Mouse (Mus musculus) left cerebral cortex, postnatal 4 days (tissue): Measurements from ENCODE around the gene Dhx32. TPM values are rescaled to one million over a fixed set of nuclear protein-coding genes. Genes with fewer than 3 reads are reported as not detected.
A peak's percentile ranks its signal among the peaks of the same experiment; 100 is the strongest.

Experiments used
- DNase-seq: peaks from one replicate; pipeline ENCODE4 v3.0.0-alpha.2; 2022
- intact Hi-C: fragments of 180-260 bp; cut with DNase I; formaldehyde crosslinking; loops from one replicate; pipeline ENCODE4 v1.15.1; 2025
- total RNA-seq, 2 experiments: library from RNA; stranded (reverse); gene quantifications; 2 replicates each; pipeline ENCODE4 v1.2.3; 2021

The Dhx32 gene
- total RNA-seq, result 10 to 100 TPM; 48.1 to 52.0 TPM

GRCm38 (mm10) chr7:133782717-133783435 lies at the start of gene Dhx32:
Dhx32 (minus strand) TSS chr7:133782726.
- intact Hi-C loops, result no loop called here
- peak; percentile 90 for DNase-seq

DNA sequence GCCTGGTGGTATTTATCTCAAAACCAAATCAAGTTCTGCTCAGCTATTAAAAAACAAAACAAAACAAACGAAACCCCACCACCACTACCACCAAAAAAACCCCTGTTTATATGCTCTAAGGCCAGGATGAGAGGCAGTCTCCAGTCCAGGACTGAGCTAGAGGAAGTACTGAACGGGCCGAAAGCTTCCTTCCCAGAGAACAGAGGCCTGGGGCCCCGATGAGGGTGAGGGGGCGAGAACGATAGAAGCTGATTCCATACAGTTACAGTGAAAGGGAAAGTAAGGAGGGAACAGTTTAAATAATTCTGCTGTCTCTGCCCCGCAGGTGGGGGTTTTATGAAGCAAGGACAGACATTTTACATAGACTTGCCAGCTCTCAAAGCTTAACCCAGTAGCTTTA lies 47.1 kb upstream of the Dhx32 start:
- intact Hi-C loops, result no loop called here

DNA sequence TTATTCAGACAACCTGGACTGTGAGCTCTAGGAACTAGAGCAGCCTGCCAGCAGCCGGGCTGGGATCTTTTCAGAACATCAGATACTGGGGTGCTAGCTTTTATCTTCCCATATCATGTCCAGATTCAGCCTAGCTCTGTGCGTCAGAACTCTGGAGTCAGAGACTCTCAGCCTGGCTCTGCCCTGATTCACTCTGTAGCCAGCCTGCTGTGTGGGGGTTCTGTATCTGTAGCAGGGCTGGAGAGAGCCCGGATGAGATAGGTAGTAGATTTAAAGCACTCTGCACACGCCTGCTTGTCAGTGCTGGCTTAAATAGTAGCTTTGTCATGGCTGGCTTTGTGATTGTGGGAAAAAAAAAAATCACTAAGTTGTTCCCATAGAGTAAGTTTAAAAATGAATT lies 46.0 kb upstream of the Dhx32 start:
- intact Hi-C loops, result no loop called here
- no peak for DNase-seq

More for the DNA sequence above, 47.1 kb upstream of the Dhx32 start:
- DNase-seq, result no peak

GRCm38 (mm10) chr7:133824579-133824978 lies 42.1 kb upstream of the Dhx32 start:
- intact Hi-C loops, result no loop called here
- DNase-seq, result no peak

- no peak for DNase-seq
- intact Hi-C loops, result no loop called here
Observed at GRCm38 (mm10) chr7:133823751-133824150, 41.2 kb upstream of the Dhx32 start.

- DNase-seq, result no peak
- intact Hi-C loops, result no loop called here
Observed at GRCm38 (mm10) chr7:133813331-133813730, 30.8 kb upstream of the Dhx32 start.

DNA sequence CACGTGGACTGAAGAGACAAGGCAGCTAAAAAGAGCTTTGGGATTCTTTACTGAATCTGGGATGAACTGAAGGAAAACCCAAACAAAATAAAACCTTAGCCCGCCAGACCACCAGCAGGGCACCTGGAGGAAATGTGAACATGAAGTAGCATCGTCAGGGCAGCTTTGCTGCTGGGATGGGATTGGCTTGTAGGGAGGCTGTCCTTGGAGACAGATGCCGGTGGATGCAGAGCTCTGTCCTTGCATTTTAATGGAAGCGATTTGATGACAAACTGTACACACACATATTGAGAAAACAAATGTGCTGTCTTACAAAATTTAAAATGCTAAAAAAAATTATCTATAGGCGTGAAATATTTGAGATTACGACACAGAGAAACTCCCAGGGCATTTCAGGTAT lies 30.4 kb upstream of the Dhx32 start:
- no peak for DNase-seq

DNA sequence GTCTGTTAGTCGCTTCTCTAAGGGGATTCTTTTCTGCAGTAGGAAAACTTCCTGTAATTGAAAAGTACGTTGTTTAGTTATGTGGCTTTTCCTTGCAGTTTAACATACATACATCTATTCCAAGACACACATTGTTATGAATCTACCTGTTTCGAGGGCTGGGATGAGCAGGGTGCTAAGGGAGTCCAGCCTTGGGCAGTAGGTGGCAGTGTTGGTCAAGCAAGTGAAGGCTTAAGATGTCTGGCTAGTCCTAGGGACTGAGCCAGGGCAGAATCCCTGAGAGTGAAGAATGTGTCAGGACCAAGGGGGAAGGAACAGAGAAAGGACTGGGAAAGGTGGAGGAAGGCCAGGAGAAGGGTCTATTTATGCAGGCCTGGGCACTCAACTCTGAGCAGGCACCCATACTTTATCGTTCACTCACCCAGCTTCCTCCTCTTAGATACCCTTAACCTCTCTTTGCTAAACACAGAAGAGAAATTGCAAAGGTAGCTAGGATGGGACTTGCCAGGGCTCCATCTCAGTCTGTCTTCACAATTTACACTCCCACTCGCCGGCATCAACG lies 23.2 kb upstream of the Dhx32 start:
- intact Hi-C loops, result no loop called here

More for the DNA sequence above, 30.4 kb upstream of the Dhx32 start:
- intact Hi-C loops, result no loop called here

DNA sequence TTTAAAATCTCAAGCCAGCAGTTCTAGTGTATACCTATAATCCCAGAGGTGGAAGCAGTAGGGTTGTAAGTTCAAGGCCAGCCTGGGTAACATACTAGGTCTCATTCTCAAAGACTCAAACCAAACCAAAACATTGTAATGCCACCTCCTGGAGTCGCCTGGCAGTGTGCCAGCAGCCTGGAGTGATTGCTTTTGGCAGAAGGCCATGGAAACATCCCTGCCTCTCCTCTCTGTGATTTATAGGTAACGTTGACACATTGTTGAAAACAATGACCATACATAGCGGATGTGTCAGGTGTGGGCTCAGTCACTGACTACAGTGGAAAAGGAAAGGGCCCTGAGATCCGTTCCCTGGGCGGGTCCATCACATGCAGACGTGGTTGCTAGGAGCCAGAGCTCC lies 19.3 kb upstream of the Dhx32 start:
- peak; percentile 14 for DNase-seq
- intact Hi-C loops, result no loop called here

More for the DNA sequence above, 23.2 kb upstream of the Dhx32 start:
- DNase-seq, result peak; percentile 78

- DNase-seq, result no peak
- intact Hi-C loops, result no loop called here
Observed at GRCm38 (mm10) chr7:133799928-133800327, 17.4 kb upstream of the Dhx32 start.

DNA sequence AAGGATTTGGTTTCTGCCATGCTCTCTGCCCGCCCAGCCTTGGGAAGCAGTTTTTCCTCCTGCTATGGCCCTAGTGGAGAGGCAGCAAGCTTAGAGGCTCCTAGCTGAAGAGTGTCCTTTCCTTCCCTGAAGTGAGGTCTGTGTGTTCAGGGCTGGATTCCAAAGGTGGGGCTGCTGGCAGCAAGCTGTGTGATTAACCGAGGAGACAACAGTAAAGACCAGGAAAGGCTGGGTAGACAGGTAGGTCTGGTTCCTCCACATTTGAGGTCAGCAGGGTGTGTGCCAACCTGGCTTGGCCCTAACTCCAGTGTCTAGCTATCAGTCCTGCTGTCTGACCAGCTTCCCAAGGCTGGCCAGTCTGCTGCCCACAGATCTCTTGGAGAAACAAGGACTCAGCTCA lies 12.2 kb upstream of the Dhx32 start:
- DNase-seq, result no peak
- intact Hi-C loops, result no loop called here

- DNase-seq, result peak; percentile 59
- intact Hi-C loops, result no loop called here
Observed at GRCm38 (mm10) chr7:133793248-133794131, 11.0 kb upstream of the Dhx32 start.

- no peak for DNase-seq
- intact Hi-C loops, result no loop called here
Observed at GRCm38 (mm10) chr7:133792771-133793170, 10.2 kb upstream of the Dhx32 start.

DNA sequence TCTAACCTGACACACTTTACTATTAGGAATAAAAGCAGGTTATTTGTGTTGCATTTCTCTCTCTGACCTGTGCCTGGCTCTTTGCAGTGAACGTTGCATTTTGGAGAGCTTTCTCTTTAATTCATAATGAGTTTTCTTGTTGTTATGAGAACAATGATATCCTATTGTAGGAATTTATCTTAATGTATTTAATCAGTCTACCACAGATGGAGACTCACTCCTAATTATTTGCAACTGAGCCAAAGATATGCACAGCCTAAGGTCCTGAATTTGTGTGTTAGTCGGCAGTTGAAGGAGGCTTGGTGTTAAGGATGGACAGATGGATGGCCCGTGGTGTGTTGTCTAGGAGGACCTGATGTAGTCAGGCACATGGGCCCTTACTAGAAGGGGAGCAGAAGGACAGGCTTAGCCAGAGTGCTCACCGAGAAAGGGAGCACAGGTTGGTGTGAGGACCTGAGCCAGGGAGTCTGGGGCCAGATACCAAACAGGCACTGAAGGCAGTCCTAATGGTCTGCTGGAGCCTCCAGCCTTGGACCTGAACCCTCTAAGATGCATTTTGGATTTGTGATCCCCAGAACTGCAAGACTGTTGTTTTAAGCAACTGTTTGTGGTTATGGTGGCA lies 8.2 kb upstream of the Dhx32 start:
- intact Hi-C loops, result no loop called here
- no peak for DNase-seq

GRCm38 (mm10) chr7:133790171-133790570 lies 7.6 kb upstream of the Dhx32 start:
- peak; percentile 45 for DNase-seq
- intact Hi-C loops, result no loop called here

DNA sequence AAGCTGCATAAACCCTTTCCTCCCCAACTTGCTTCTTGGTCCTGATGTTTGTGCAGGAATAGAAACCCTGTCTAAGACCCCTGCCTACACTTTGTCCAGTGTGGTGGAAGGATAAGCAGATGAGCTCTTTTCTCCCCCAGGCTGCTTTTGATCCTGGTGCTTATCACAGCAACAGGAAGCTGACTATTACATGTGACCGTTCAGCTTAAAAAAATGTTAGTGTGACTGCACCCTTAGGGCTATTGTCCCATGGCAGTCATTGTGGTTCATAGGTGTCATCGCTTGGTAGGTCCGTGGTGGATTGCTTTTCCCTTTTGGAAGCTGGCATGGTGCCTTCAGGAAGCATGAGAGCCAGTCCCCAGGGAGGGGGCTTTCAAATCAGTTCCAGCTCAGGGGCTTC lies 5.6 kb upstream of the Dhx32 start:
- intact Hi-C loops, result no loop called here

DNA sequence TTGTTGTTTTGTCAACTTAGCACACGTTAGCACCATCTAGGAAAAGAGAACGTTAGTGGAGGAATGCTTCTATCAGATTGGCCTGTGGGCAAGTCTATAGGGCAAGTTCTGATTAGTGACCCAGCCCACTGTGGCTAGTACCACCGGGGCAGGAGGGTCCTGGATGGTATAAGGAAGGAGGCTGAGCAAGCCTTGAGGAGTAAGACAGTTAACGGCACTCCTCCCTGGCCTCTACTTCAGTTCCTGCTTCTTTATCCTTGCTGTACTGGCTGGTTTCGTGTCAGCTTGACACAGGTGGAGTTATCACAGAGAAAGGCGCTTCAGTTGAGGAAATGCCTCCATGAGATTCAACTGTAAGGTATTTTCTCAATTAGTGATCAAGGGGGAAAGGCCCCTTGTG lies 5.0 kb upstream of the Dhx32 start:
- intact Hi-C loops, result no loop called here

More for the DNA sequence above, 5.6 kb upstream of the Dhx32 start:
- no peak for DNase-seq

DNA sequence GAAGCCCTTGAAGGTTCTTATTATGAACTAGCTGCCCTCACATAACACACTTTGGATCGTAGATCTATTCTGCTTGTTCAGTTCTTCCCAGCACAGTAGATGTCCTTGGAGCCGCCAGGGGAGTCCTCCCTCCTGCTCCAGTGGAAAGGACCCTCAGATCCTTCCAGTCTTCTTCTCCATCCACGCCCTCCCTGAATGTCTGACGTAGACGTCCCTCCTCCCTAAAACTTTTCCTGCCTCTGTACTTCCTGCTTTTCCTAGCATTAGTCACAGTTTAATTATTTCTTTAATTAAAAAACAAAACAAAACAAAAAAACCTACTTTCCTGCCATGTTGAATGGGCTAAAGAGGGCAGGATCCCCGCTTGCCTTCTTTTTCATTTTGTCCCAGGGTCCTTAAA lies 535 bp downstream of the Dhx32 start:
- DNase-seq, result no peak
- intact Hi-C loops, result no loop called here

More for the DNA sequence above, 5.0 kb upstream of the Dhx32 start:
- no peak for DNase-seq

DNA sequence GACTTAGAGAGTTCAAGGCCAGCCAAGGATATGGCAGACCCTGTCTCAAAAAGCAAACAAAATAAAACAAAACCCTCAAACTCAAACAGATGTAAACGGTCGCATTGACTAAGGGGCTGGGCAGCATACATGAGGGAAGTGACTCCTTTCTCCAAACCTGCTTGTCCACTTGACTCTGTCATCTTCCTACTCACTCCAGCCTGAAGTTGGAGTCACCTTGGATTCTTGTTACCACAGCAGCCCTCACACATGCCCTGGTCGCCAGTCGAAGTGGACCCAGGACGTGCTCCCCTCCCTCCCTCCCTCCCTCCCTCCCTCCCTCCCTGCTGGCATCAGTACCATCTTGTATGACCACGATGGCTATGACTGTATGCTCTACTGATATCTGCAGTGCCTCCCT lies 943 bp downstream of the Dhx32 start:
- intact Hi-C loops, result no loop called here
- no peak for DNase-seq

DNA sequence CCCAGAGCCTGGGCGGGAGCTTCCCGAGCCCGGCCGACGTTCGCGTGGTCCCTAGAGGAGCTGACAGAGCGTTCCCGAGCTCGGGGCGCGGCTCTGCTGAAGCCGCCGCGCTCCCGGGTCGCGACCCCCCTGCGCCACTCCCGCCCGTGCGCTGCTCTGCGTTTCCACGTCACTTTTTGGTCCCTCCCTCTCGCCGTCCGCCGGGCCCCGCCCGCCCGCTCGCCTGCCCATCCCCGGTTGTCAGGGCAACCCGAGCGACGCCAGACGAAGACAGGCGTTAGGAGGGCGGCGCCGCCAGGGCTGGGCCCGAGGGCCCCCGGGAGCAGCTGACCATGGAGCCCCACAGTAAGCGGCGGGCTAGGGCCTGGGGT lies 5.9 kb downstream of the Dhx32 start, which contains the start of gene Fank1:
Gene Fank1, plus strand, starts transcription at position 236 of the 371 bp plus-strand sequence.
- intact Hi-C loops, result no loop called here

More for the DNA sequence above, 5.9 kb downstream of the Dhx32 start, which contains the start of gene Fank1:
- peak; percentile 88 for DNase-seq
